13 mouse cellular contexts compared by ENCODE assay signal in genomic region chr4:154198377-154198961, GRCm38 (mm10). TPM values are rescaled to one million over a fixed set of nuclear protein-coding genes. Genes with fewer than 3 reads are reported as not detected.
A peak's percentile ranks its signal among the peaks of the same experiment; 100 is the strongest.
DNase-seq lines count a peak whose midpoint lies in the region; ATAC-seq and TF ChIP-seq lines count a peak whose summit lies in the region.
"Had no signal": no experiment of that assay in that cellular context is flagged by ENCODE, and none has a peak within 500 bp of the region (broad histone marks: within the 10 kb centered on the region; RNA-seq: fewer than 3 reads in every experiment).

No protein-coding gene starts in this region.

- peak; percentile 42 for DNase-seq in forebrain, embryonic 10.5 days (ENCODE audit: extremely low spot score, low spot score)
- DNase-seq in forebrain, postnatal 0 days: no peak
- DNase-seq in midbrain, embryonic 10.5 days (ENCODE audit: low spot score): peak; percentile 55
- DNase-seq in ovary, postnatal 10 days (ENCODE audit: low spot score): no peak
- no peak for DNase-seq in cerebellum, adult 2 months
- no peak for DNase-seq in natural killer cell, adult 2 months (ENCODE audit: low spot score in 2 of 2)
- DNase-seq: kidney, adult 11 months had no signal

- peak overlapping the region; percentile 18 for H3K4me3 ChIP-seq in forebrain, embryonic 10.5 days
- H3K4me3 ChIP-seq in forebrain, postnatal 0 days (ENCODE audit: low read depth, low read length): no peak overlapping the region
- peak overlapping the region; percentile 33 for H3K4me3 ChIP-seq in midbrain, embryonic 10.5 days
- H3K4me3 ChIP-seq in midbrain, embryonic 16.5 days (ENCODE audit: low read depth, low read length): no peak overlapping the region
- no peak overlapping the region for H3K4me3 ChIP-seq in limb, embryonic 12.5 days (replicated peaks)
- H3K4me3 ChIP-seq in cerebellum, adult 2 months (replicated peaks; ENCODE audit: insufficient read depth, low read depth, low read length): no peak overlapping the region
- H3K4me3 ChIP-seq: liver, embryonic 12.5 days had no signal

- WGBS in forebrain, embryonic 10.5 days: 15% methylated on average over 7 of the region's 7 CpGs
- WGBS in forebrain, postnatal 0 days: 15% methylated on average over 7 of the region's 7 CpGs
- WGBS in midbrain, embryonic 10.5 days: 21% methylated on average over 7 of the region's 7 CpGs
- WGBS in midbrain, embryonic 16.5 days: 20% methylated on average over 7 of the region's 7 CpGs
- WGBS in limb, embryonic 12.5 days: 52% methylated on average over 7 of the region's 7 CpGs
- WGBS in cerebellum, adult 2 months: 73% methylated on average over 7 of the region's 7 CpGs

- no peak overlapping the region for H3K9ac ChIP-seq in forebrain, postnatal 0 days
- H3K9ac ChIP-seq in midbrain, embryonic 16.5 days (ENCODE audit: low read depth, low read length): no peak overlapping the region
- no peak overlapping the region for H3K9ac ChIP-seq in limb, embryonic 12.5 days (replicated peaks)
- H3K9ac ChIP-seq: liver, embryonic 12.5 days had no signal

- H3K36me3 ChIP-seq in forebrain, embryonic 10.5 days (replicated peaks): peaks cover 16% of the 10 kb centered on the region
- H3K36me3 ChIP-seq in forebrain, postnatal 0 days (ENCODE audit: insufficient read depth): no peaks in the 10 kb centered on the region
- no peaks in the 10 kb centered on the region for H3K36me3 ChIP-seq in midbrain, embryonic 10.5 days
- no peaks in the 10 kb centered on the region for H3K36me3 ChIP-seq in midbrain, embryonic 16.5 days (ENCODE audit: control insufficient read depth, insufficient read depth, low read length)
- peaks cover 21% of the 10 kb centered on the region; the same call in 1 of the 2 replicates for H3K36me3 ChIP-seq in limb, embryonic 12.5 days
- H3K36me3 ChIP-seq: liver, embryonic 12.5 days had no signal

- no peak for TF ChIP-seq POLR2A in cerebellum, adult 2 months (IDR thresholded peaks at IDR 0.05; ENCODE audit: borderline replicate concordance, insufficient read depth, low read length)

- H3K27me3 ChIP-seq in forebrain, embryonic 10.5 days (ENCODE audit: poor library complexity, severe bottlenecking): no peaks in the 10 kb centered on the region
- H3K27me3 ChIP-seq in forebrain, postnatal 0 days (ENCODE audit: insufficient read depth, low read length): no peaks in the 10 kb centered on the region
- no peaks in the 10 kb centered on the region for H3K27me3 ChIP-seq in midbrain, embryonic 10.5 days (ENCODE audit: low read depth, poor library complexity, severe bottlenecking)
- no peaks in the 10 kb centered on the region for H3K27me3 ChIP-seq in midbrain, embryonic 16.5 days (ENCODE audit: control insufficient read depth, insufficient read depth, low read depth, low read length)
- no peaks in the 10 kb centered on the region for H3K27me3 ChIP-seq in limb, embryonic 12.5 days
- H3K27me3 ChIP-seq in cerebellum, adult 2 months (ENCODE audit: control insufficient read depth, insufficient read depth, low read length): no peaks in the 10 kb centered on the region

- TF ChIP-seq CTCF in forebrain, postnatal 0 days (IDR thresholded peaks at IDR 0.05; ENCODE audit: low read depth): no peak
- no peak for TF ChIP-seq CTCF in cerebellum, adult 2 months (IDR thresholded peaks at IDR 0.05; ENCODE audit: borderline replicate concordance, insufficient read depth, low read depth, low read length)

- ATAC-seq in forebrain, postnatal 0 days: no peak
- no peak for ATAC-seq in midbrain, embryonic 16.5 days
- ATAC-seq in limb, embryonic 12.5 days (ENCODE audit: insufficient number of reproducible peaks, insufficient read depth, low FRiP score, low TSS enrichment, low read depth): no peak
- ATAC-seq: liver, embryonic 12.5 days had no signal

- H3K4me1 ChIP-seq in forebrain, embryonic 10.5 days: peaks cover 52% of the 10 kb centered on the region
- no peaks in the 10 kb centered on the region for H3K4me1 ChIP-seq in forebrain, postnatal 0 days (ENCODE audit: insufficient read depth)
- H3K4me1 ChIP-seq in midbrain, embryonic 10.5 days: peaks cover 40% of the 10 kb centered on the region
- H3K4me1 ChIP-seq in midbrain, embryonic 16.5 days (ENCODE audit: control insufficient read depth, insufficient read depth, low read length): peaks cover 4% of the 10 kb centered on the region; the same call in 1 of the 2 replicates
- peaks cover 19% of the 10 kb centered on the region for H3K4me1 ChIP-seq in limb, embryonic 12.5 days (replicated peaks)
- peaks cover 10% of the 10 kb centered on the region for H3K4me1 ChIP-seq in cerebellum, adult 2 months (ENCODE audit: control insufficient read depth, insufficient read depth, low read length)
- H3K4me1 ChIP-seq: liver, embryonic 12.5 days had no signal

- H3K27ac ChIP-seq in forebrain, embryonic 10.5 days: peak overlapping the region; percentile 86
- H3K27ac ChIP-seq in forebrain, postnatal 0 days (ENCODE audit: low read depth, low read length): no peak overlapping the region
- H3K27ac ChIP-seq in midbrain, embryonic 10.5 days (replicated peaks): peak overlapping the region; percentile 90
- no peak overlapping the region for H3K27ac ChIP-seq in midbrain, embryonic 16.5 days (ENCODE audit: low read length)
- H3K27ac ChIP-seq in limb, embryonic 12.5 days: peak overlapping the region; percentile 79
- no peak overlapping the region for H3K27ac ChIP-seq in cerebellum, adult 2 months (ENCODE audit: insufficient read depth, low read length)
- H3K27ac ChIP-seq: liver, embryonic 12.5 days; macrophage had no signal

- peaks cover 3% of the 10 kb centered on the region; the same call in 1 of the 2 replicates for H3K9me3 ChIP-seq in forebrain, embryonic 10.5 days
- H3K9me3 ChIP-seq in forebrain, postnatal 0 days (ENCODE audit: low read length): peaks cover 3% of the 10 kb centered on the region; the same call in 1 of the 2 replicates
- H3K9me3 ChIP-seq in midbrain, embryonic 10.5 days (replicated peaks): no peaks in the 10 kb centered on the region
- no peaks in the 10 kb centered on the region for H3K9me3 ChIP-seq in midbrain, embryonic 16.5 days (replicated peaks; ENCODE audit: control insufficient read depth, low read length, poor library complexity, severe bottlenecking)
- no peaks in the 10 kb centered on the region for H3K9me3 ChIP-seq in limb, embryonic 12.5 days
- H3K9me3 ChIP-seq: liver, embryonic 12.5 days had no signal

- no peak overlapping the region for H3K4me2 ChIP-seq in forebrain, postnatal 0 days (ENCODE audit: low read depth)
- H3K4me2 ChIP-seq in midbrain, embryonic 16.5 days (ENCODE audit: low read length): no peak overlapping the region
- no peak overlapping the region for H3K4me2 ChIP-seq in limb, embryonic 12.5 days
- H3K4me2 ChIP-seq: liver, embryonic 12.5 days had no signal

RNA-seq across cellular contexts. Expression of gene Megf6, which starts 27.9 kb away (rescaled TPM):
- 26.4 and 28.0 TPM in 2 replicates for polyA plus RNA-seq in forebrain, embryonic 10.5 days (2016; fragmentation: Nextera tagmentation; extraction: Ambion mirVana)
- 22.2 and 36.5 TPM in 2 replicates for total RNA-seq in forebrain, postnatal 0 days (2014; rRNA removed)
- polyA plus RNA-seq in forebrain, postnatal 0 days (2015; fragmentation: Nextera tagmentation; extraction: Ambion mirVana): 5.6 and 7.7 TPM in 2 replicates
- polyA plus RNA-seq in midbrain, embryonic 10.5 days (2016; fragmentation: Nextera tagmentation; extraction: Ambion mirVana): 21.6 and 23.4 TPM in 2 replicates
- 9.3 and 10.6 TPM in 2 replicates for polyA plus RNA-seq in midbrain, embryonic 16.5 days (2015; fragmentation: Nextera tagmentation; extraction: Ambion mirVana)
- polyA plus RNA-seq in limb, embryonic 12.5 days (2016; fragmentation: Nextera tagmentation; extraction: Ambion mirVana): 58.4 and 59.0 TPM in 2 replicates
- 2.6 and 2.9 TPM in 2 replicates for polyA plus RNA-seq in cerebellum, adult 2 months (2012; rRNA removed)
- total RNA-seq: neutrophil, adult 5-6 weeks had no signal
- polyA plus RNA-seq: macrophage had no signal

RNA-seq across cellular contexts. Expression of gene Tprgl, which starts 38.0 kb away (rescaled TPM):
- 104 and 106 TPM in 2 replicates for polyA plus RNA-seq in forebrain, embryonic 10.5 days (2016; fragmentation: Nextera tagmentation; extraction: Ambion mirVana)
- 185 and 202 TPM in 2 replicates for total RNA-seq in forebrain, postnatal 0 days (2014; rRNA removed)
- polyA plus RNA-seq in forebrain, postnatal 0 days (2015; fragmentation: Nextera tagmentation; extraction: Ambion mirVana): 223 and 224 TPM in 2 replicates
- 120 and 129 TPM in 2 replicates for polyA plus RNA-seq in midbrain, embryonic 10.5 days (2016; fragmentation: Nextera tagmentation; extraction: Ambion mirVana)
- polyA plus RNA-seq in midbrain, embryonic 16.5 days (2015; fragmentation: Nextera tagmentation; extraction: Ambion mirVana): 214 and 223 TPM in 2 replicates
- 111 and 115 TPM in 2 replicates for polyA plus RNA-seq in limb, embryonic 12.5 days (2016; fragmentation: Nextera tagmentation; extraction: Ambion mirVana)
- 261 and 272 TPM in 2 replicates for polyA plus RNA-seq in cerebellum, adult 2 months (2012; rRNA removed)

RNA-seq across cellular contexts. Expression of gene Wrap73, which starts 56.3 kb away (rescaled TPM):
- polyA plus RNA-seq in forebrain, embryonic 10.5 days (2016; fragmentation: Nextera tagmentation; extraction: Ambion mirVana): 47.5 and 50.3 TPM in 2 replicates
- total RNA-seq in forebrain, postnatal 0 days (2014; rRNA removed): 44.1 and 44.4 TPM in 2 replicates
- 37.6 and 42.7 TPM in 2 replicates for polyA plus RNA-seq in forebrain, postnatal 0 days (2015; fragmentation: Nextera tagmentation; extraction: Ambion mirVana)
- 47.2 and 53.1 TPM in 2 replicates for polyA plus RNA-seq in midbrain, embryonic 10.5 days (2016; fragmentation: Nextera tagmentation; extraction: Ambion mirVana)
- 43.5 and 45.6 TPM in 2 replicates for polyA plus RNA-seq in midbrain, embryonic 16.5 days (2015; fragmentation: Nextera tagmentation; extraction: Ambion mirVana)
- 46.0 and 48.5 TPM in 2 replicates for polyA plus RNA-seq in limb, embryonic 12.5 days (2016; fragmentation: Nextera tagmentation; extraction: Ambion mirVana)
- 55.6 and 60.3 TPM in 2 replicates for polyA plus RNA-seq in cerebellum, adult 2 months (2012; rRNA removed)

RNA-seq across cellular contexts. Expression of gene Trp73, which starts 58.5 kb away (rescaled TPM):
- 1.9 and 4.5 TPM in 2 replicates for polyA plus RNA-seq in forebrain, embryonic 10.5 days (2016; fragmentation: Nextera tagmentation; extraction: Ambion mirVana)
- 2.2 and 3.9 TPM in 2 replicates for total RNA-seq in forebrain, postnatal 0 days (2014; rRNA removed)
- 3.5 and 4.1 TPM in 2 replicates for polyA plus RNA-seq in forebrain, postnatal 0 days (2015; fragmentation: Nextera tagmentation; extraction: Ambion mirVana)
- polyA plus RNA-seq in midbrain, embryonic 10.5 days (2016; fragmentation: Nextera tagmentation; extraction: Ambion mirVana): 0.30 and 0.36 TPM in 2 replicates
- polyA plus RNA-seq in midbrain, embryonic 16.5 days (2015; fragmentation: Nextera tagmentation; extraction: Ambion mirVana): 0.90 and 1.1 TPM in 2 replicates
- 1.2 and 1.9 TPM in 2 replicates for polyA plus RNA-seq in limb, embryonic 12.5 days (2016; fragmentation: Nextera tagmentation; extraction: Ambion mirVana)
- 1.7 and 2.6 TPM in 2 replicates for polyA plus RNA-seq in cerebellum, adult 2 months (2012; rRNA removed)
- total RNA-seq: heart, adult 8-10 months; neutrophil, adult 5-6 weeks had no signal
- polyA plus RNA-seq: macrophage had no signal

Comparison
In these comparisons a context has a peak if more than half of its experiments do, and no peak if none do; other contexts are left out.
1. DNase-seq: peak in forebrain, embryonic 10.5 days (single experiment) and midbrain, embryonic 10.5 days (single experiment); none in forebrain, postnatal 0 days (single experiment), ovary, postnatal 10 days (single experiment), cerebellum, adult 2 months (0 of 2) and natural killer cell, adult 2 months (0 of 2).
2. H3K27ac ChIP-seq: peak in forebrain, embryonic 10.5 days (single experiment), midbrain, embryonic 10.5 days (single experiment) and limb, embryonic 12.5 days (single experiment); none in forebrain, postnatal 0 days (single experiment), midbrain, embryonic 16.5 days (single experiment) and cerebellum, adult 2 months (single experiment).
3. H3K4me3 ChIP-seq: peak in forebrain, embryonic 10.5 days (single experiment) and midbrain, embryonic 10.5 days (single experiment); none in forebrain, postnatal 0 days (single experiment), midbrain, embryonic 16.5 days (single experiment), limb, embryonic 12.5 days (single experiment) and cerebellum, adult 2 months (single experiment).